ENCODE assay signal across 11 mouse cellular contexts in genomic region chr7:132657371-132658057, GRCm38 (mm10). TPM values are rescaled to one million over a fixed set of nuclear protein-coding genes. Genes with fewer than 3 reads are reported as not detected.
DNase-seq lines count a peak whose midpoint lies in the region; ATAC-seq and TF ChIP-seq lines count a peak whose summit lies in the region.
"Had no signal": no experiment of that assay in that cellular context is flagged by ENCODE, and none has a peak within 500 bp of the region (broad histone marks: within the 10 kb centered on the region; RNA-seq: fewer than 3 reads in every experiment).

No protein-coding gene starts in this region.

- no peak overlapping the region for H3K4me2 ChIP-seq in lung, embryonic 15.5 days
- H3K4me2 ChIP-seq in hindbrain, embryonic 13.5 days, result no peak overlapping the region
- H3K4me2 ChIP-seq: liver, embryonic 13.5 days had no signal

- no peak for TF ChIP-seq POLR2A in small intestine, adult 2 months (IDR thresholded peaks at IDR 0.05; ENCODE audit: low read depth, low read length)

- WGBS in lung, embryonic 15.5 days, result 40% methylated on average over 14 of the region's 14 CpGs
- 41% methylated on average over 14 of the region's 14 CpGs for WGBS in hindbrain, embryonic 13.5 days
- 79% methylated on average over 14 of the region's 14 CpGs for WGBS in small intestine, adult 2 months

- H3K9ac ChIP-seq in lung, embryonic 15.5 days, result no peak overlapping the region; the same call in 1 of the 2 replicates
- H3K9ac ChIP-seq in hindbrain, embryonic 13.5 days, result peak overlapping the region; percentile 35; the same call in 1 of the 2 replicates
- H3K9ac ChIP-seq: liver, embryonic 13.5 days had no signal

- peaks cover 64% of the 10 kb centered on the region for H3K4me1 ChIP-seq in lung, embryonic 15.5 days
- H3K4me1 ChIP-seq in hindbrain, embryonic 13.5 days (replicated peaks), result peaks cover 25% of the 10 kb centered on the region
- peaks cover 16% of the 10 kb centered on the region for H3K4me1 ChIP-seq in small intestine, adult 2 months (ENCODE audit: control insufficient read depth, insufficient read depth, insufficient read length, low read length)

- no peak for TF ChIP-seq CTCF in small intestine, adult 2 months (IDR thresholded peaks at IDR 0.05; ENCODE audit: extremely low read depth, insufficient read length, insufficient replicate concordance, low read depth, low read length)

- no peak for ATAC-seq in lung, embryonic 15.5 days (ENCODE audit: borderline replicate concordance, extremely low read depth, low FRiP score, low TSS enrichment)
- no peak for ATAC-seq in hindbrain, embryonic 13.5 days (ENCODE audit: low FRiP score)

- DNase-seq in heart, adult 11 months, result peak; percentile 92
- no peak for DNase-seq in heart, adult 8-10 months (ENCODE audit: low spot score)
- DNase-seq in lung, postnatal 25 days (ENCODE audit: low spot score), result no peak
- no peak for DNase-seq in ovary, adult 18-20 months (ENCODE audit: low spot score)
- no peak for DNase-seq in thymus, postnatal 10 days (ENCODE audit: low spot score in 2 of 2)
- DNase-seq: thymus, adult 2 months had no signal

- H3K36me3 ChIP-seq in lung, embryonic 15.5 days, result no peaks in the 10 kb centered on the region
- H3K36me3 ChIP-seq in hindbrain, embryonic 13.5 days, result no peaks in the 10 kb centered on the region
- no peaks in the 10 kb centered on the region for H3K36me3 ChIP-seq in small intestine, adult 2 months (ENCODE audit: control insufficient read depth, insufficient read depth, low read length)
- H3K36me3 ChIP-seq: liver, embryonic 13.5 days had no signal

- no peaks in the 10 kb centered on the region for H3K9me3 ChIP-seq in lung, embryonic 15.5 days
- no peaks in the 10 kb centered on the region for H3K9me3 ChIP-seq in hindbrain, embryonic 13.5 days
- H3K9me3 ChIP-seq: liver, embryonic 13.5 days had no signal

- H3K4me3 ChIP-seq in lung, embryonic 15.5 days, result no peak overlapping the region
- no peak overlapping the region for H3K4me3 ChIP-seq in hindbrain, embryonic 13.5 days
- H3K4me3 ChIP-seq in small intestine, adult 2 months (ENCODE audit: low read depth, low read length), result no peak overlapping the region
- H3K4me3 ChIP-seq: liver, embryonic 13.5 days had no signal

- peak overlapping the region; percentile 89 for H3K27ac ChIP-seq in lung, embryonic 15.5 days
- peak overlapping the region; percentile 41; the same call in 1 of the 2 replicates for H3K27ac ChIP-seq in hindbrain, embryonic 13.5 days
- H3K27ac ChIP-seq in small intestine, adult 2 months (ENCODE audit: insufficient read depth, low read depth, low read length), result peak overlapping the region; percentile 31; the same call in 1 of the 2 replicates
- H3K27ac ChIP-seq: liver, embryonic 13.5 days had no signal

- H3K27me3 ChIP-seq in lung, embryonic 15.5 days, result no peaks in the 10 kb centered on the region
- peaks cover 12% of the 10 kb centered on the region; the same call in 1 of the 2 replicates for H3K27me3 ChIP-seq in hindbrain, embryonic 13.5 days
- H3K27me3 ChIP-seq in small intestine, adult 2 months (ENCODE audit: control insufficient read depth, insufficient read depth, low read length), result no peaks in the 10 kb centered on the region
- H3K27me3 ChIP-seq: liver, embryonic 13.5 days had no signal

RNA-seq across cellular contexts. Expression of gene Lhpp, which starts 47.1 kb away (rescaled TPM):
- 10 to 100 TPM; 14.4 to 18.0 (median 16.6) TPM for total RNA-seq in heart, adult 8-10 months (2022)
- polyA plus RNA-seq in lung, embryonic 15.5 days (2015; fragmentation: Nextera tagmentation; extraction: Ambion mirVana), result 19.1 and 20.8 TPM in 2 replicates
- polyA plus RNA-seq in hindbrain, embryonic 13.5 days (2015; fragmentation: Nextera tagmentation; extraction: Ambion mirVana), result 30.7 and 30.9 TPM in 2 replicates
- polyA plus RNA-seq in small intestine, adult 2 months (2012; rRNA removed), result 8.2 and 36.1 TPM in 2 replicates

RNA-seq across cellular contexts. Expression of gene Nkx1-2, which starts 58.1 kb away (rescaled TPM):
- not detected for total RNA-seq in heart, adult 8-10 months (2022)
- not detected in 2 replicates for polyA plus RNA-seq in lung, embryonic 15.5 days (2015; fragmentation: Nextera tagmentation; extraction: Ambion mirVana)
- 0.62 and 0.80 TPM in 2 replicates for polyA plus RNA-seq in hindbrain, embryonic 13.5 days (2015; fragmentation: Nextera tagmentation; extraction: Ambion mirVana)
- 0.04 and 0.24 TPM in 2 replicates for polyA plus RNA-seq in small intestine, adult 2 months (2012; rRNA removed)
- total RNA-seq: gastrocnemius, postnatal 25 days had no signal
- polyA plus RNA-seq: liver, embryonic 13.5 days had no signal

Comparison
In these comparisons a context has a peak if more than half of its experiments do, and no peak if none do; other contexts are left out.
1. H3K27ac ChIP-seq: peak in every context shown above with its lines; median percentile 89 in lung, embryonic 15.5 days; 41 in hindbrain, embryonic 13.5 days; 31 in small intestine, adult 2 months.